Mouse (Mus musculus): ENCODE data around the gene Edem1. TPM values are rescaled to one million over a fixed set of nuclear protein-coding genes. Genes with fewer than 3 reads are reported as not detected.
A peak's percentile ranks its signal among the peaks of the same experiment; 100 is the strongest.

The Edem1 gene
- polyA plus RNA-seq, 1 experiment from 2014 or later: 23.9 TPM

- Histone ChIP-seq H3K36me3 (ENCODE audit: insufficient read depth, low read length) (peaks cover 5% of the 10 kb centered on the region; the same call in 1 of the 2 replicates), H3K4me2 (ENCODE audit: low read length) (peak overlapping the region; percentile 83), H3K4me3 (replicated peaks; ENCODE audit: low read depth, low read length) (peak overlapping the region; percentile 95), H3K27me3 (ENCODE audit: insufficient read depth, low read length) (no peaks in the 10 kb centered on the region), H3K27ac (no peak overlapping the region), H3K9ac (ENCODE audit: low read depth, low read length) (peak overlapping the region; percentile 85; the same call in 1 of the 2 replicates), H3K9me3 (replicated peaks; ENCODE audit: low read length) (no peaks in the 10 kb centered on the region), H3K4me1 (replicated peaks; ENCODE audit: insufficient read depth, low read length) (peaks cover 13% of the 10 kb centered on the region)
- 28% methylated on average over 5 of the region's 5 CpGs for WGBS
- no peak for DNase-seq (ENCODE audit: low spot score)
- no peak for TF ChIP-seq CTCF (IDR thresholded peaks at IDR 0.05; ENCODE audit: low read depth)
- ATAC-seq (replicated peaks; ENCODE audit: low FRiP score, low read depth): no peak
These were observed 1.0 kb upstream of the Edem1 start for GRCm38 (mm10) chr6:108827336-108827920.

GRCm38 (mm10) chr6:108828872-108829271 lies 431 bp downstream of the Edem1 start:
- WGBS: under 1% methylated on average over 53 of the region's 56 CpGs
- no peaks in the 10 kb centered on the region for H3K27me3 ChIP-seq (ENCODE audit: insufficient read depth, low read length)
- H3K27ac ChIP-seq: peak overlapping the region; percentile 75
- peak overlapping the region; percentile 85 for H3K9ac ChIP-seq (ENCODE audit: low read depth, low read length)
- DNase-seq (ENCODE audit: low spot score) (peak; percentile 18), ATAC-seq (replicated peaks; ENCODE audit: low FRiP score, low read depth) (no peak; the same call in none of the 2 replicates)
- peak overlapping the region; percentile 95 for H3K4me3 ChIP-seq (replicated peaks; ENCODE audit: low read depth, low read length)
- no peaks in the 10 kb centered on the region for H3K9me3 ChIP-seq (replicated peaks; ENCODE audit: low read length)
- H3K4me1 ChIP-seq (replicated peaks; ENCODE audit: insufficient read depth, low read length): peaks cover 13% of the 10 kb centered on the region
- peak overlapping the region; percentile 83 for H3K4me2 ChIP-seq (ENCODE audit: low read length)
- no peaks in the 10 kb centered on the region for H3K36me3 ChIP-seq (ENCODE audit: insufficient read depth, low read length)
- TF ChIP-seq CTCF (IDR thresholded peaks at IDR 0.05; ENCODE audit: low read depth): no peak

GRCm38 (mm10) chr6:108829386-108830370 lies 1.2 kb downstream of the Edem1 start:
- Histone ChIP-seq H3K27me3 (ENCODE audit: insufficient read depth, low read length) (no peaks in the 10 kb centered on the region), H3K4me3 (replicated peaks; ENCODE audit: low read depth, low read length) (peak overlapping the region; percentile 95), H3K27ac (no peak overlapping the region), H3K9ac (ENCODE audit: low read depth, low read length) (peak overlapping the region; percentile 85), H3K36me3 (ENCODE audit: insufficient read depth, low read length) (no peaks in the 10 kb centered on the region), H3K9me3 (replicated peaks; ENCODE audit: low read length) (no peaks in the 10 kb centered on the region), H3K4me2 (ENCODE audit: low read length) (peak overlapping the region; percentile 83), H3K4me1 (replicated peaks; ENCODE audit: insufficient read depth, low read length) (peaks cover 13% of the 10 kb centered on the region)
- ATAC-seq (replicated peaks; ENCODE audit: low FRiP score, low read depth) (no peak), DNase-seq (ENCODE audit: low spot score) (peak; percentile 31)
- TF ChIP-seq CTCF (IDR thresholded peaks at IDR 0.05; ENCODE audit: low read depth): no peak
- WGBS: 7% methylated on average over 22 of the region's 22 CpGs

GRCm38 (mm10) chr6:108832170-108832569 lies 3.7 kb downstream of the Edem1 start:
- Histone ChIP-seq H3K4me2 (ENCODE audit: low read length) (no peak overlapping the region), H3K36me3 (ENCODE audit: insufficient read depth, low read length) (no peaks in the 10 kb centered on the region), H3K27ac (no peak overlapping the region), H3K27me3 (ENCODE audit: insufficient read depth, low read length) (no peaks in the 10 kb centered on the region), H3K4me3 (replicated peaks; ENCODE audit: low read depth, low read length) (no peak overlapping the region), H3K4me1 (replicated peaks; ENCODE audit: insufficient read depth, low read length) (peaks cover 13% of the 10 kb centered on the region), H3K9me3 (replicated peaks; ENCODE audit: low read length) (no peaks in the 10 kb centered on the region), H3K9ac (ENCODE audit: low read depth, low read length) (no peak overlapping the region)
- WGBS: 95% methylated on average over 1 of the region's 1 CpGs
- ATAC-seq (replicated peaks; ENCODE audit: low FRiP score, low read depth): no peak
- TF ChIP-seq CTCF (IDR thresholded peaks at IDR 0.05; ENCODE audit: low read depth): no peak
- no peak for DNase-seq (ENCODE audit: low spot score)

GRCm38 (mm10) chr6:108832989-108833388 lies 4.5 kb downstream of the Edem1 start:
- no peak overlapping the region for H3K27ac ChIP-seq
- H3K4me3 ChIP-seq (replicated peaks; ENCODE audit: low read depth, low read length): no peak overlapping the region
- DNase-seq (ENCODE audit: low spot score) (no peak), ATAC-seq (replicated peaks; ENCODE audit: low FRiP score, low read depth) (no peak)
- H3K4me2 ChIP-seq (ENCODE audit: low read length): no peak overlapping the region
- H3K9me3 ChIP-seq (replicated peaks; ENCODE audit: low read length): no peaks in the 10 kb centered on the region
- H3K27me3 ChIP-seq (ENCODE audit: insufficient read depth, low read length): no peaks in the 10 kb centered on the region
- 65% methylated on average over 6 of the region's 6 CpGs for WGBS
- TF ChIP-seq CTCF (IDR thresholded peaks at IDR 0.05; ENCODE audit: low read depth): no peak
- peaks cover 13% of the 10 kb centered on the region for H3K4me1 ChIP-seq (replicated peaks; ENCODE audit: insufficient read depth, low read length)
- H3K9ac ChIP-seq (ENCODE audit: low read depth, low read length): no peak overlapping the region
- H3K36me3 ChIP-seq (ENCODE audit: insufficient read depth, low read length): no peaks in the 10 kb centered on the region

- no peak overlapping the region for H3K4me3 ChIP-seq (replicated peaks; ENCODE audit: low read depth, low read length)
- no peak for DNase-seq (ENCODE audit: low spot score)
- no peaks in the 10 kb centered on the region for H3K27me3 ChIP-seq (ENCODE audit: insufficient read depth, low read length)
- no peak for ATAC-seq (replicated peaks; ENCODE audit: low FRiP score, low read depth)
- H3K4me1 ChIP-seq (replicated peaks; ENCODE audit: insufficient read depth, low read length): peaks cover 13% of the 10 kb centered on the region
- no peak overlapping the region for H3K4me2 ChIP-seq (ENCODE audit: low read length)
- H3K27ac ChIP-seq: no peak overlapping the region
- H3K9me3 ChIP-seq (replicated peaks; ENCODE audit: low read length): no peaks in the 10 kb centered on the region
- no peaks in the 10 kb centered on the region for H3K36me3 ChIP-seq (ENCODE audit: insufficient read depth, low read length)
- 81% methylated on average over 8 of the region's 8 CpGs for WGBS
- no peak for TF ChIP-seq CTCF (IDR thresholded peaks at IDR 0.05; ENCODE audit: low read depth)
- H3K9ac ChIP-seq (ENCODE audit: low read depth, low read length): no peak overlapping the region
These were observed 5.7 kb downstream of the Edem1 start for GRCm38 (mm10) chr6:108833963-108834697.

Data from kidney, postnatal 0 days (tissue).